Mouse (Mus musculus) regulatory T cell (primary cell): ENCODE results near the gene Galp.
"Not testable (repeated sequence)": the region's sequence is repeated elsewhere in the genome, so short reads cannot be mapped to it uniquely, and the experiment has no call there.

Source experiments
- in situ Hi-C: fragments of 300-600 bp; cut with MboI, MseI; formaldehyde crosslinking; loops from one replicate; pipeline ENCODE4 v1.15.1; 2025; ENCODE audit warnings: high pct_unique_total_duplicates

Gene Galp

GRCm38 (mm10) chr7:6252410-6252809 lies 55.5 kb downstream of the Galp start, which contains the start of gene Epp13:
Epp13 (plus strand) TSS chr7:6252710.
- in situ Hi-C loops, result no loop called here

- in situ Hi-C loops, result no loop called here
Measured at GRCm38 (mm10) chr7:6254451-6254850, 57.6 kb downstream of the Galp start.

GRCm38 (mm10) chr7:6257386-6257785 lies 60.5 kb downstream of the Galp start:
- in situ Hi-C loops, result no loop called here

- in situ Hi-C loops, result no loop called here
Measured at GRCm38 (mm10) chr7:6258232-6259220, 61.6 kb downstream of the Galp start.

- in situ Hi-C loops, result not testable (repeated sequence)
Measured at GRCm38 (mm10) chr7:6260004-6260403, 63.1 kb downstream of the Galp start.

- in situ Hi-C loops, result no loop called here
Measured at GRCm38 (mm10) chr7:6262120-6262519, 65.2 kb downstream of the Galp start.

- in situ Hi-C loops, result no loop called here
Measured at GRCm38 (mm10) chr7:6262984-6263383, 66.1 kb downstream of the Galp start.

GRCm38 (mm10) chr7:6265695-6266094 lies 68.8 kb downstream of the Galp start:
- in situ Hi-C loops, result no loop called here
